Mouse (Mus musculus) layer of hippocampus, adult 9-11 months (tissue): ENCODE results near the gene Batf.
"Not testable (repeated sequence)": the region's sequence is repeated elsewhere in the genome, so short reads cannot be mapped to it uniquely, and the experiment has no call there.

Source experiments
- DNase-seq: peaks from one replicate; pipeline ENCODE4 v3.0.0; 2022

The Batf gene

DNA sequence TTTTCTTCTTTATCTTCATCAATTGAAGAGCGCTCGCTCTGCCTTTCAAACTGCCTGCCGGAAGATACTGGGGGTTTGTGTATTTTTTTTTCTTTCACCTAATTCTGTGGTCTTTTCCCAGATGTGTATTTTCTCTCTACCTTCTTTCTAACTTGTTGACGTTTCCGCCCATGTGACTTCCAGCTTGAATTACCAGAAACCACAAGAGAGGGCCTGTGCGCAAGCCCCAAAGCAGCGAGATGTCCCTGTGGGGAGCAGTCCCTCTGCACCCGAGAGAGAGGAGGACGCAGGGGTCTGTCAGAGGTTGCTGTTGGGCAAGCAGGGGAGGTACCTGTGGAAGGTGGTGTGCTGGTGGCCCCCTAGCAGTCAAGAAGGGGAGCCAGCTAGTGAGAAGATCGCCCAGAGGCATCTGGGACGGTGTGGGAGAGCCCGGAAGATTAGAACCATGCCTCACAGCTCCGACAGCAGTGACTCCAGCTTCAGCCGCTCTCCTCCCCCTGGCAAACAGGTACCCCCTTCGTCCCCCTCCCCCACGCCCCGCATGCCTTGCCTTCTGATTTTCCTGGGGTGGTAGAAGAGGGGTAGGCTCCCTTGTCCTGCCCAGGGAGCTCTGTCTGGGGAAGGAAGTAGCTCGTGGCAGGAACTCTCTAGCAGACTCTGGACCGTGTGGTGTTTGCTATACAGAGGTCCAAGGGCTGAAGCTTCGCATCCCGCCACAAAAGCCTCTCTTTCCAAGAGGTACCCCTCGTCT, at the start of gene Batf:
Gene Batf (plus strand): TSS at position 204 of the 751 bp plus-strand sequence.
- DNase-seq = no peak

DNA sequence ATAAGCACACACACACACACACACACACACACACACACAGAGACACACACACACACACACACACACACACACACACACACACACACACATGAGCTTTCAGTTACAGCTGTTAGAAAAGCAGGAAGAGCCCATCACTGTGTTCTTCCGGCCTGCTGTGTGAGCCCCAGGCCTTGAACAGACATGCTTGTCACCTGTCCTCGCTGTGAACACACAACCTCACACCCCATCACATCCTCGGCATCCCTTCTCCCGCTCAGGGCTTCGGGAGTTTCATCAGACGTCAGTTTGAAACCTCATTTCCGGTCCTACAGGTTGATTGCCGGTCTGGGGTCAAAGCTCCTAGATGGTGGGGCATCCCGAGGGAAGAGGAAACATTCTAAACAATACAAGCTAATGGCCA, 48.5 kb upstream of the Batf start:
- no peak for DNase-seq

DNA sequence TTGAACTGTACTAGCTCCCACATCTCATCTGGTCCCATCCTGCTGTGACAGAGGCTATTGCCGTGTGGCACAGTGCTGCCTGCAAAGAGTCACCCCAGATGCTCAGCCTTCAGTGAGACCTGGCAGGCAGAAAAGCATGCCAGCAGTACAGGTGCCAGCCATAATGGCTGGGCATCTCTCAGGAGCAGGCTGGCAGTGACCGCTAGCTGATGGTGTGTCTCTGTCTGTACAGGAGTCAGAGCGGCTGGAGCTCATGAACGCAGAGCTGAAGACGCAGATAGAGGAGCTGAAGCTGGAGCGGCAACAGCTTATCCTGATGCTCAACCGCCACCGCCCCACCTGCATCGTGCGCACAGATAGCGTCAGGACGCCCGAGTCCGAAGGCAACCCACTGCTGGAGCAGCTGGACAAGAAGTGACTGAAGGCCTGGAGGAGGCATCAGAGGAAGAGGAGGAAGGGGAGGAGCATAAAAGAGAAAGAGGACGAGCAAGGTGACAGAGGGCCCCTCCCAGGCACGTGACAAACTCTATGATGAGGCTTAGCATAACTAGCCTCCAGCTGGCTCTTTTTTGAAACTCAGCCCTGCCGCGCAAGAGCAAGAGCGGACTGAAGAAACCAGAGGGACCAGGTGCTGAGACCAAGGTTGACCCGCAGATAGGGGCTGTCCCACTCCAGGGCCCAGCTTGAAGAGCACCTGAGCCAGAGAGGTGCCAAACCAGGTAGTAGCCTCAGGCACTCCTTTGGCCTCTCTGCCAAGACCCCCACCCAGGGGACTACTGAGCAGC, 47.7 kb upstream of the Batf start:
- no peak for DNase-seq

DNA sequence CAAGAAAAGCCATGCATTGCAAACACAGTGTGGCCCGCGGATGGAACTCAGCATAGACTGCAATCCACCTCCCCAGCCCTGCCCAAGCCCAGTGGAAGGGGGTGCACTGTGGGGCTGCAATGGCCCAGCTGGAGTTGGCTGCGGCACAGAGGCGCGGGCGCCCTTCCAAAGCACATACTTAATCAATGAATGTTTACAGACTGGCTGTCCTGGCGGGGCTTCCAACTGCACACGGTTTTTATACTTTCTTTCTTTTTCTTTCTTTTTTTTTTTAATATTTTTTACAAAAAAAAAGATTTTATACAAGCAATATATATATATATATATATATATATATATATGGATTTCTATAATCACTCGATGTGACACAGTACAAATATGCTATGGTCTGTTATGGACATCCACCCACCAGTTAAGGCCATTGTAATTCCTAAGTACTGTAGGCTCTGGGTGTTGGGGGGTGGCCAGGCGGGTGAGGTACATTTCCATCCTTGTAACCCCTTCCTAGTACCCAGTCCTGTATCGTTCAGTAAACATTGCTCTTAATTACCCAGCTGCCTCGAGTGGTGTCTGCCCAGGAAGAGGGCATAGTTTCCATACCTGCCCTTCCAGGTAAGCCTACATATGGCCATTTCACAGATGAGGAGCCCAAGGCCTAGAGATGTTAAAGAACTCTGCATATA, 47.0 kb upstream of the Batf start:
- peak; percentile 67 for DNase-seq

DNA sequence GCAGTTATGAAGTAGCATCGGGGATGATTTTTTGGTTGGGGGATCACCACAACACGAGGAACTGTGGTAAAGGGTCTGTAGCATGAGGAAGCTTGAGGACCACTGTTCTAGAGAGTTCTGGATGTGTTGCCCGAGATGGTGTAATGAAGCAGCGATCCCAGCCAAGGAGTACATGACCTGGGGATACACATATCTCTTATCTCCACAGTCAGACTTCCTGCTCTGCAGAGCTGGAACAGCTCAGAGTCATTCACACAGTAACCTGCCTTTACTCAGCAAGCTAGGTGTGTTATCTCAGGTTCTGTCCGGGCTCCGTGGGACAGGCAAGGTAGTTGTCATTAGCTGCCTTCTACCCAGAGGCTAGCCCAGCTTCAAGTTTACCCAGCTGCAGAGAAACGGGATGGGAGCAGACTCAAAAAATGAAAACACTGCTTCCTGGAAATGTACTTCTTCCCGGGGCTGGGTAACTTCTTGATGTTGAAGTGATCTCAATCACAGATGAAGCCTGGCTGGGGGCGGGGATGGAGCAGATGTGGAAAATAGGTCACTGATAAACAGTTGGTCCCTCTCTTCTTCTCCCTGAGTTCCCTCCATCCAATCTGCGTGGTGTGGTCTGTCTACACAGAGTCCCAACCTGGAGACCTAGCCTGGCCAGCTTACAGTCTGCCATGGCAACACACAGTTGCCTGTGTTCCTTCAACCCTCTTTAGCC, 45.5 kb upstream of the Batf start:
- no peak for DNase-seq

DNA sequence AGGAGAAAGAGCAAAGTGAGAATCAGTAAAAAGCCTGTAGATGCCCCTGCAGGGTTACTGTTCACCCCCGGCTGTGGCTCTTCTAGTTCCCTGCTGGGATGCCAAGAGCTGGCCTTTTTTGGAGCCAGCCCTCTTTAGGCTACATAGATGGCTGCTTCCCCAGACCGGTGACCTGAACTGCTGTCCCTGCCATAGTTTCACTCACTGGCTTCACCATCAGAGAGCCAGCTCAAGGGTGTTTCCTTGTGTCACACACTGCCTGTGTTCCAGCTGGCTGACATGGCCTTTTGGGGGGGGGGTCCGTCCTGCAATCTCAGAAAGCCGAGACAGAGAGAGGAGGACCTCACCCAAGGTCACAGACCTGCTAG, 44.9 kb upstream of the Batf start:
- DNase-seq = no peak

DNA sequence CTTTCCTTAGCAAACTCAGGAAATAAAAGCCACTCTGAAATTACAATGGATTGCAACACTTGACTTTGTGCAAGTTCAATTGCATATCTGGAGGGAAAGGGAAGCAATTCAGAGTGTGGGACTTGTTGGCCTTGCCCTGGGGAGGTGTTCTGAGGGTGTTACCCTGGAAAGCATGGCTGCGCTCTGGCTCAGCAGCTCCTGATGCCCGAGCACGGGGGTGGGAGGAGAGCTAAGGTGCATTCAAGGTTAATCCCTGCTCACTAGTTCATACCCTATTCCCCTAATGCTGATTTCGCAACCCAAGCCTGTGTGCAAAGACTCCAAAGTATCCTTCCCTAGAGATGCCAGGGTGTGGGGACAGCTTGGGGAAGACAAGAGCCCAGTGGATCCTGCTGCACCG, 42.7 kb upstream of the Batf start:
- no peak for DNase-seq

DNA sequence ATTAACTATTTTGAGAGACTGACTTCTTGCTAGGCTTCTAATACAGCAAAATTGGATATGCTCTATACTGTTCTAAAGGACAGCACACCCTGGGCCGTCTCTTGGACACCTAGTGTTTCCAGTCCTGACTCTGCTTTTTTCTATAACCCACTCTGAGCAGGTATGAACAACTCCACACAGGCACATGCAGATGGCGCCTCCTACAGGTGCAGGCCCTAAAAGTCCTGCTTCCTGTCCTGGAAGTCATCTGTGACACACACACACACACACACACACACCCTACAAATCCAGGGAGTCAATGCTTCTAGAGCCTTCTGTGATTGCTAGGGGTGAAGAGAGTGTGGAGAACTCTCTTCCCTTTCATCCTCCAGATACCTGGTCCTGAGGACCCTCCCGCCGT, 40.8 kb upstream of the Batf start:
- no peak for DNase-seq

DNA sequence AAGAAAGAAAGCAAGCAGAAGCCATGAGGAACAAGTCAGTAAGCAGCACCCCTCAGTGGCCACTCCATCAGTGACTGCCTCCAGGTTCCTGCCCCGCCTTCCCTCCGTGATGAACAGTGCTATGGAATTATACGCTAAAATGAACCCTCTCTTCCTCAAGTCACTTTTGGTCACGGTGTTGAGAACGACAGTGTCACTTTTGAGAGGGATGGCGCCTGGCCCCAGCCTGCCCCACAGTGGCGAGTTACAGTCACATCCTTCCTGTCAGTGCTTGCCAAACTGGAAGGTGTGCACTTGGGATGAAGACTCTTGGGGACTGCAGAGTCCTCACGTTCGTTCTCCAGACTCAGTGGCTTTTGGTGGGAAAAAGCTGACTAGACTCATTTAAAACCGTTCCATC, 39.1 kb upstream of the Batf start:
- DNase-seq = no peak

DNA sequence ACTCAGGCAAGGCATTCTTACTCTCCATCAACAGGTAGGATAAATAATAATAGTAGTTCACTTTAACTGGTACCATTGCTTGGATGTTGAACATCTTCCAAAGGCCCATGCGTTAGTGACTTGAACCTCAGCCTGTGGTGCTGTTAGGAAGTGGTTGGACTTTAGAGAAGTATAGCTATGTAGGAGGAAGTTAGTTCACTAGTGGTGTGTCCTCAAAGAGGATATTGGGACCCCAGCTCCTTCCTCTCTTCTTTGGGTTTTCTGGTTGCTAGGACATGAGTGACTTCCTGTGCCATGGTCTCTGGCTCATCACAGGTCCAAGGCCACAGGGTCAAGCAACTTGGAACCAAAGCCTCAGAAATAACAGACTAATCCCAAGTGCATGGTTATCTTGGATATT, 38.5 kb upstream of the Batf start:
- DNase-seq = no peak

DNA sequence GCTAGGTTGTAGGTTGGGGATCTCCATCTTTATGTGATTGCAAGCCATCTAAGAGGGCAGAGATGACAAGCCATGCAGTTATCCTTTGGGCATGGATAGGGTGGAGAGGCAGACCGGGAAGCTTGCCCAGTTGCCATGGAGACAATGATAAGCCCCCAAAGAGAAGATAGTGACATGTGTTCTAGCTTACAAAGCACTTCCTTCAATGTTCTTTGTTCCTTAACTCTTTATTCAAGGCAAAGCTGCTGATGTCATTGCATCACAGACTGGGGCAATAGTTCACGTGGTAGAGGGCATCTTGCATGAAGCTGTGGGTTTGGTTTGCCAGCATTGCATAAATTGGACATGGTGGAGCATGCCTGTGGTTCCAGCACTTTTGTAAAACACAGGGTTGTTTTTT, 27.1 kb upstream of the Batf start:
- DNase-seq = no peak

DNA sequence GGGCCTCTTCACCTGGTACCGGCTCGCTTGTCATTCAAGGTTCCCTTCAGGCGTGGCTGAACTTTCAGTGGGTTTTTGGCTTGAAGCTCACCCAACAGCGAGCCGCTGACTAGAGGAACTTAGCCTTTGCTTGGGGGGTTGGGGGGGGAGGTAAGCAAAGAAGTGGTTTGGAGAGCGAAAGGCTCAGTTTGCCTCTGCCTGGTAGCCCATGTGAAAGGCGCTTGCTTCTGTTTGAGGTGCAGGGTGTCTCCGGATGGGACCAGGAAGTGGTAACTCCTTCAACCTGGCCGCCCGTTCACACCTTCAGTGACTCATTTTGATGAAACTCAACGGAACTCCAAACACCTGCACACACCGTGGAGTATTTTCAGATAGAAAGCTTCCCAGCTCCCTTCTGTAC, 25.6 kb upstream of the Batf start:
- no peak for DNase-seq

DNA sequence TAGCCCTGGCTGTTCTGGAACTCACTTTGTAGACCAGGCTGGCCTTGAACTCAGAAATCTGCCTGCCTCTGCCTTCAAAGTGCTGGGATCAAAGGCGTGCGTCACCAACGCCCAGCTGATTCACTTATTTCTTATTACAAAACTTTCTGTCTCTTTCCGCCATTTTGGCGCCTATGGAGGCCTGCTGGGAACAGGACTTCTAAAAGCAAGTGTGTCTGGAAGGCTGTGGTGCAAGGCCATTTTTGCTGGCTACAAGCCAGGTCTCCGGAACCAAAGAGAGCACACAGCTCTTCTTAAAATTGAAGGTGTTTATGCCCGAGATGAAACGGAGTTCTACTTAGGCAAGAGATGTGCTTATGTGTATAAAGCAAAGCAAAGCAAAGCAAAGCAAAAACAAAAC, 24.2 kb upstream of the Batf start:
- DNase-seq = not testable (repeated sequence)

DNA sequence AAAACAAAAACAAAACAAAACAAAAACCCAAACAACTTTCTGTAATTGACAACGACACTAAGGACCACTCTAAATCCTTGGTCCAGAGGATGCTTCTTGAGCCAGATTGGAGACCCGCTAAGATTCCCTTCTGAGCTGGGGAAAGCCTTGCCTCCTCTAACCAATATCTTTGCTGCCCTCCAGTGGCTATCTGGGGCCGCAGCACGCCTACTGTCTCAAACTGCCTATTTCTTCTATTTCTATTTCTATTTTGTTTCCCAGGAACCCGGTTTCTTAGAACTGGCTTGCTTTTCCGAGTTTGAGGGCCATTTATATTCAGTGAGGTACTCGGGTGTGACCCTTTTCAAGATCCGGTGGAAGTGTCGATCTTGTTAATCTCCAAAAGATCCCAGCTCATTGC, 23.6 kb upstream of the Batf start:
- peak; percentile 62 for DNase-seq

DNA sequence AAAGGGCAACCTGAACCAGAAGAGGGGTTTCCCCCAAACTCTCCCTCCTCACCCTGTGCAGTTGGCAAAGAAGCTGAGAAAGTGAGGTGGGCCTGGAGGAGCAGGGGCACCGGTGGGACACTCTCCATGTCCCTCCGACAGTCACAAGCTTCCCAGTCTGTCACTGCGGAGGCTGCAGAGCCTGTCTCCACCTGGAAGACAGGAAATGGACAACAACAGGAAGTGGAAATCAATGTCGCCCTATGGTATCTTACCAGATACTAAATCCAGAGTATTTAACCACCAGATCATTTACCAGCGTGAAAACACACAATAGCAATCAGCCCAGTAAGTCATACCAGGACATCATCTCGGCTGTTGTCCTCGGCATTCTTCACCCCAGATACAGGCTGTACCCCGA, 20.4 kb upstream of the Batf start:
- DNase-seq = no peak

DNA sequence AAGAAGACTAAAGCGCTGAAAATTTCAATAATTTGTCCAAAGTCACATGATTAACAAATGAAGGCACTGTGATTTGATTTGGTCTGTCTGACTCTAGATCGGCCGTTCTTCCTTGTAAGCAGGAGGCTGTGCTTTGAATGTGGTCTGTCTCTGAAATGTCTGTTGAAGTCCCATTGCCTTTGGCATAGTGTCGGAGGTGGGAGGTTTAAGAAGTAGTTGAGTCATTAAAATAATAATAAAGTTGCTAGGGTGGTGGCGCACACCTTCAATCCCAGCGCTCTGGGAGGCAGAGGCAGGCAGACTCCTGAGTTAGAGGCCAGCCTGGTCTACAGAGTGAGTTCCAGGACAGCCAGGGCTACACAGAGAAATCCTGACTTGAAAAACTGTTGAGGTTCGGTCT, 19.4 kb upstream of the Batf start:
- DNase-seq = no peak

DNA sequence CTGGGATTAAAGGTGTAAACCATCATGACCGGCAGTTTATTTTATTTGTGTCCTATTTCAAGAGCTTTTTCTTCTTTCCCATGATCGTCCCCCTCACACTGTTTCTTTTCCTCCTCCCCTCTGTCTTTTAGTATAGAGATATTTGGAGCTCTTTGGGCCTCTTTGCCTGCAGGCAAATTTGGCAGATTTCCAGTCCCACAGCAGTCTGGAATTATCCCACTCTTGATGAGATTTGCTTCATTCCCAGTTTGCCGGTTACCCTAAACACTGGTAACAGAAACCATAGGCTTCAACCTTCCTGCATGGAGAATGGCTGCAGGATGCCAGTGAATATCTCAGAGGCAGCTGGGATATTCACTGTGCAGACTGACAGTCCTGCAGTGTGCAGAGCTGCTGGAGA, 17.8 kb upstream of the Batf start:
- DNase-seq = no peak

DNA sequence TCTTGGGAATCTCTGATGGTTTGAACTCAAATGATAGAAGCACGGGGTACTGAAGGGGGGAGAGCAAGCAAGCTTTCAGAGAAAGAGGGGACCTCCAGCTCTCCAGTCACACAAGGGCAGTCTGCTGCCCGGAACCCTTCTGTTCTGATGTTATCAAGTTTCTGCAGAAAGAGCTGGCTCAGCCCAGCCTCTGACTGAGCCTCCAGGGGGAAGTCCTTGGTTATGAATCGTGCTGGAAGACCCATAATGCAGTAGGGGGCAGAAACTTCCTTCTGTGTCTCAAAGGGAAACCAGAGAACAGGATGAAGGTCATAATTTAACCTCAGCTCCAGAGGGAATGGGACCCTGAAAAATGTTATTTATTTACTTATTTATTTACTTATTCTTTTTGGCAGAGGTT, 16.4 kb upstream of the Batf start:
- DNase-seq = no peak

DNA sequence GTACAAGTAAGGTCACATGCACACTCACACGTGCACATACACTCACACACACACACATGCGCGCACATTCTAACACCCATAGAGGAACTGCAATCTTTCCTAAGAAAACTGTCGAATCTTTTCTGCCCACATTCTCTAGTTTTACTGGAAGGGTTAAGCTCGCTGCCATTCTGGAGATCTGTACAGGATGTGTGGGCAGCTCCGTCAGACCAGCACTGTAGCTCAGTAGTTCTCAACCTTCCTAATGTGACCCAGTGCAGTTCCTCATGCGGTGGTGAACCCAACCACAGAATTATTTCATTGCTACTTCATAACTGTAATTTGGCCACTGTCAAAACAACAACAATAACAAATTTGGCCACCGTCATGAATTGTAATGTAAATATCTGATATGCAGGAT, 12.6 kb upstream of the Batf start:
- no peak for DNase-seq

DNA sequence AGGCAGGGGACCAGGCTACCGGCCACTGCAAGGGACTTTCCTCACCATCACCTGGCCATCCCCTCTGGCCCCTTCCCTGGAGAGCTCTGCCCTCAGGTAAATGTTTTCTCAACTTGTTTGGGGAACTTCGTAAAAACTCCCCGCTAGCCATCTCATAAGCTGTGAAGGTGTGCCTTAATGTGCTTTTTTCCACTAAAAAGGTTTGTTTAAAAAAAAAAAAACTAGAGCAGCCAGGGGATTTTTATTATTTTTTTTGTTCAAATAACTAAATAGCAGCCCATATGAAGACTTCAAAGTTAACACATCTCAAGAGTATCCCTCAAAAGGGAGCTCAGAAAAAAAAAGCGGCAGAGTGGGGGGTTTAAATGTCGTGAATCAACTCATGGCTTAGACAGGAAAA, 7.4 kb upstream of the Batf start:
- no peak for DNase-seq

DNA sequence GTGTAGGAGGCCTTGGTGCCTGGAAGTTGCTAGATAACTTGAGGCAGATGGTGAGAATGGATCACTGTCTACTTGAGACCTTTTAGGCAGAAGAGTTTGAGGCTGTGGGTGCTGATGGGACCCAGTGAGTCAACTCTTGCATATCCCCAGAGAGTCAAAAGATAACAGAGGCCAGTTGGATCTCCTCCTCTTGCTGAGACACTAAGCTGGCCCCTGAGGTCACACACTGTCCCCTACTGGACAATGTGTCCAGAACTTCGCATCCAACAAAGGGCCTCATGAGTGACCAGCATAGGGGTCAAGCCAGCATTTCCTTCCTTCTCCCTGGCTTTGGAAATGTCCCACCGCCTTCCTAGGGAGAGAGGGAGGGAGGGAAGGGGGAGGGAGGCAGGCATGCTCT, 6.7 kb upstream of the Batf start:
- no peak for DNase-seq

DNA sequence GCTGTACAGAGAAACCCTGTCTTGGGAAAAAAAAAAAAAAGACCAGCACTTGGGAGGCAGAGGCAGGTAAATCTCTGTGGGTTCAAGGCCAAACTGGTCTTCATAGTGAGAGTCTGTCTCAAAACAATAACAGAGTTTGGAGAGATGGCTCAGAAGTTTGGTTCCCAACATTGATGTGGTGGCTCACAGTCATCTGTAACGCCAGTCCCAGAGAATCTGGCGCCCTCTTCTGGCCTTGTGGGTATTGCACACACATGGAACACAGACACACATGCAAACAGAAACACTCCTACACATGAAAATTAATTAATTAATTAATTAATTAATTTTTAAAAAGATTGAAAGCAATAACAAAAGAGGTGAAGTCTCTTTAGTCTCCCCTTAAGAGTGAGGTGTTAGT, 4.1 kb upstream of the Batf start:
- no peak for DNase-seq
